Mouse (Mus musculus) G1E (cell line): Measurements from ENCODE around the gene Utf1. TPM values are rescaled to one million over a fixed set of nuclear protein-coding genes. Genes with fewer than 3 reads are reported as not detected.

Experiments used
- ATAC-seq: 2 replicates; pipeline ENCODE4 v1.8.0; 2016; ENCODE audit warnings: mild to moderate bottlenecking; ENCODE audit not compliant: insufficient number of reproducible peaks, poor library complexity, low FRiP score, severe bottlenecking; ENCODE audit errors: extremely low read depth
- DNase-seq: peaks from one replicate; pipeline ENCODE4 v3.0.0; 2012; ENCODE audit warnings: low spot score
- H3K27me3 ChIP-seq: 2 replicates; pipeline ENCODE4 v1.6.1; 2012; ENCODE audit warnings: mild to moderate bottlenecking, low read length, inconsistent platforms; ENCODE audit not compliant: insufficient read depth
- H3K36me3 ChIP-seq: replicated peaks from 2 replicates; pipeline ENCODE3; 2012; ENCODE audit warnings: mild to moderate bottlenecking, inconsistent platforms
- H3K4me1 ChIP-seq: 2 replicates; pipeline ENCODE4 v1.6.1; 2012; ENCODE audit warnings: low read depth, low read length, inconsistent platforms, mixed read lengths; ENCODE audit not compliant: insufficient read depth
- H3K4me3 ChIP-seq: 2 replicates; pipeline ENCODE4 v1.5.1; 2012; ENCODE audit warnings: low read depth, mild to moderate bottlenecking, inconsistent platforms, low read length, moderate library complexity, mixed read lengths
- H3K9me3 ChIP-seq: replicated peaks from 2 replicates; pipeline ENCODE4 v1.6.1; 2012; ENCODE audit warnings: inconsistent platforms
- CTCF ChIP-seq: IDR thresholded peaks from 2 replicates; pipeline ENCODE4 v1.5.1; 2012; ENCODE audit warnings: low read depth, low read length, inconsistent platforms, mixed read lengths
- GATA1 ChIP-seq: IDR thresholded peaks from 2 replicates; pipeline ENCODE4 v1.6.1; 2012; ENCODE audit warnings: borderline replicate concordance, low read length, inconsistent platforms, mixed read lengths
- GATA2 ChIP-seq: IDR thresholded peaks from 2 replicates; pipeline ENCODE4 v1.6.1; 2012; ENCODE audit warnings: low read depth, low read length, inconsistent platforms, borderline replicate concordance
- POLR2AphosphoS5 ChIP-seq: IDR thresholded peaks from 2 replicates; pipeline ENCODE4 v1.6.1; 2012; ENCODE audit warnings: low read depth, low read length, inconsistent platforms; ENCODE audit not compliant: insufficient replicate concordance
- TAL1 ChIP-seq: conservative IDR thresholded peaks from 2 replicates; pipeline ENCODE4 v1.6.1; 2012; ENCODE audit warnings: low read depth, low read length, inconsistent platforms, mixed read lengths
- polyA plus RNA-seq: library from polyadenylated mRNA; stranded (reverse); fragments of >175 nt; gene quantifications from 2 replicates; pipeline ENCODE4 v1.2.3, GENCODE M21; 2012
- total RNA-seq, 2 experiments: library from RNA; stranded (forward) in 1 of 2; stranded (reverse) in 1 of 2; fragments of 200-1000 nt in 1 of 2; fragments of >200 nt in 1 of 2; fragmentation: Nextera tagmentation in 1 of 2; gene quantifications; 2 replicates each; pipeline ENCODE4 v1.2.3; 2014 to 2017

Gene Utf1
- total and polyA plus RNA-seq, 3 experiments = not detected

DNA sequence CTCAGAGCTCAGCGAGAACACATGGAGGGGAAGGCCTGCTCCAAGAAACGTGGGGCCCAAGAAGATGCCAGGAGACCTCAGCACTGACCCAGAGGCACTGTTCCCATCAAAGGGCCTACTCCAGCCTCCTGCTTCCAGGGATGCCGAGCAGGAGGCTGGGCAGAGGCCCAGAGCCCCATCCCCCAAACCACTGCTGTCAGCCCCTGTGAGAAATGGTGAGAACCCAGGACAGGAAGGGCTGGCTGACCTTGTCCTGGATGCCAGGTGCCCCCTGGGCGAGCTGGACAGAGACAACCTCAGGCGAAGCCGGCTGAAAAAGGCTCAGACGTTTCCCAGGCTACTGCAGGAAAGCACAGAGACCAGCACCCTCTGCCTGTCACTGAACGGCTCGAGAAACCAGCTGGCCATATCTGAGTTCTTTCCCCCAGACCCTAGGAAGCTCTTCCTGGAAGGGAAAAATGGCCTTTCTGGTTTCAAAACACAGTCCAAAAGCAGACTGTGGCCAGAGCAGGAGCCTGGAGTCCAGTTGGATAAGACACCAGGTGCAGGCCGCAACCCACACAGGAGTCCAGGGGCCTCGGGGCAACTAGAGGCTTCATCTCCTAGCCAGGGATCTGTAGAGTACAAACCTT, 33.3 kb upstream of the Utf1 start:
- TF ChIP-seq CTCF = no peak
- TF ChIP-seq GATA2 = no peak
- no peak for TF ChIP-seq POLR2AphosphoS5
- no peak for TF ChIP-seq TAL1
- TF ChIP-seq GATA1 = no peak

DNA sequence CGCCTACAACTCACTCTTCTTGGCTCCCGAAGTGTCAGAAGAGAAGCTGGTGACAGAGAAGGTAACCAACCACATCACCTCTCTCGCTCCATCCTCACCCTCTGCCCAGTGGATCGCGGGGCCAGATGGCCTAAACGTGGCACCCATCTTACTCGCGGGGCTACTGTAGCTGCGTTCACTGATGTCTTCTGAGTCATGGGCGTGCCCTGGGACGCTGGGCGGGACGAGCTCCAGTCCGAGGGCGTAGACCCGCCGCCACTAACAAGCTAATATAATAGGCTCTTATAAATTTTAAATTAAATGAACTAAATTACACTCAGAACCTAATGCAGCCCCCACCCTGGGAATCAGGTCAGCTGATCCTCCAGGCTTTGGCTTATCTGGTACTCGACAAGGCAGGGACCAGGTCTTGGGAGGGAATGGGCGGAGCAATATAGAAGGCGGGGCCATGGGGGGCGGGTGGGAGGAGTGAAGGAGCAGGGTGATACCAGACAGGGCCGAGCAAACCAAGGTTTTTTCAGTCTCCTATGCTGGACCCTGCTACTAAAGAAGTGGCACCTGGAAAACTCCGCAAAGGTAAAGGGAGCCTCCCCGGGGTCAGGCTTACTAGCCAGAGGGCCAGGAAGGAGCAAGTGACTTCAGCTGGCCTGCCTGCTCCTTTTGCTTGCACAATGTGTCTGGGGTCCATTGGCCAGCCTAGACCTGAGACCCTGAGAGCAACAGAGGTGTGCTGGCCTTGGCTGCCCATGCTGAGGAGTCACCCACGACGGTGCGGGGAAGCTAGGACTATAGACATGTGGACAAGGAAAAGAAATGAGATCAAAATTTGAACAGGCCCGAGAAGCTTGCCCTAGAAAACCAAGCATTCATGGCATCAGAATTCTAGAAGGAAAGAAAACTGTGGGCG, 29.2 kb upstream of the Utf1 start:
- Histone ChIP-seq H3K4me3 (no peak overlapping the region), H3K4me1 (no peaks in the 10 kb centered on the region), H3K27me3 (peaks cover 6% of the 10 kb centered on the region; the same call in 1 of the 2 replicates), H3K36me3 (no peaks in the 10 kb centered on the region), H3K9me3 (peaks cover 26% of the 10 kb centered on the region)
- TF ChIP-seq GATA2 = no peak
- TF ChIP-seq CTCF = no peak
- no peak for TF ChIP-seq TAL1
- no peak for TF ChIP-seq POLR2AphosphoS5
- no peak for TF ChIP-seq GATA1
- ATAC-seq (no peak), DNase-seq (no peak)

More for the DNA sequence above, 33.3 kb upstream of the Utf1 start:
- DNase-seq = no peak
- H3K4me3 ChIP-seq = no peak overlapping the region
- no peaks in the 10 kb centered on the region for H3K36me3 ChIP-seq
- peaks cover 3% of the 10 kb centered on the region; the same call in 1 of the 2 replicates for H3K27me3 ChIP-seq
- ATAC-seq = no peak
- H3K4me1 ChIP-seq = no peaks in the 10 kb centered on the region
- H3K9me3 ChIP-seq = peaks cover 31% of the 10 kb centered on the region

DNA sequence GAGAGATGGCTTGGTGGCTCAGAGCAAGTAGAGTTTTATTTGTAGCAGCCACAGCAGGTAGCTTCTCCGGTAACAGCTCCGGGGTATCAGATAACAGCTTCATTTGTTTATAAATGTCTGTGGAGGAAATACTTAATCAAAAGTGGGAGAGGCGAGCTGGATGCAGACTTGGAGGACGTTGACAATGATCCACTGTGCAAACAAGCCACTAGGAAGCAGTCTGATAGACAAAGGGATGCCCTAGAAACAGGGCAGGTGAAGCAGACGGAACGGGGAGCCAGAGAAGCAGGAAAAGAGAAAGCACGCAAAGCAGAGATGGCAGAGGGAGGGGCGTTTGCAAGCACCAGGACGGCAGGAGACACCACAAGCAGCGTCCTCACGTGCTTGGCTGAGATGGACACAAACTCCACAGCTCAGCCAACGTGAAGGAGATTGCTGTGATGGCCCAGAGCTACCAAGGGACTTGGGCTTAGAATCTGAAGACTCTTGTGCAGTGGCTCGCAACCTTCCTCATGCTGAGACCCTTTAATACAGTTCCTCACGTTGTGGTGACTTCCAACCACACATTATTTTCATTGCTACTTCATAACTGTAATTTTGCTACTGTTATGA, 27.8 kb upstream of the Utf1 start:
- Histone ChIP-seq H3K9me3 (peaks cover 34% of the 10 kb centered on the region), H3K4me3 (no peak overlapping the region), H3K36me3 (no peaks in the 10 kb centered on the region), H3K27me3 (peaks cover 6% of the 10 kb centered on the region; the same call in 1 of the 2 replicates), H3K4me1 (no peaks in the 10 kb centered on the region)
- no peak for TF ChIP-seq CTCF
- TF ChIP-seq GATA1 = no peak
- no peak for TF ChIP-seq TAL1
- no peak for TF ChIP-seq GATA2
- ATAC-seq (no peak), DNase-seq (no peak)

DNA sequence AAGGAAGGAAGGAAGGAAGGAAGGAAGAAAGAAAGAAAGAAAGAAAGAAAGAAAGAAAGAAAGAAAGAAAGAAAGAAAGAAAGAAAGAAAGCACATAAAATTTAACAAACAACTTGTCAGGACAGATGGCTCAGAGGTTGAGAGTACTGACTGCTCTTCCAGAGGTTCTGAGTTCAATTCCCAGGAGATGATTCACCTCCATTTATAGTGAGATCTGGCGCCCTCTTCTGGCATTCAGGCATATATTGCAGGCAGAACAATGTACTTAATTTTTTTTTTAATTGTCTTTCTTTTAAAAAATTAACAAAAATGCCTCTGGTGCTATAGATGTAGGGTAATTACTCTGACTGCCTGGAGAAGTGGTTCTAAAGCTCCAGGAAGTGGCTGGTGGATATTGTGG, 27.2 kb upstream of the Utf1 start:
- Histone ChIP-seq H3K4me1 (no peaks in the 10 kb centered on the region), H3K36me3 (no peaks in the 10 kb centered on the region), H3K9me3 (peaks cover 40% of the 10 kb centered on the region), H3K4me3 (no peak overlapping the region), H3K27me3 (peaks cover 6% of the 10 kb centered on the region; the same call in 1 of the 2 replicates)
- no peak for ATAC-seq
- TF ChIP-seq TAL1 (no peak), CTCF (no peak), POLR2AphosphoS5 (no peak), GATA2 (no peak), GATA1 (no peak)
- DNase-seq = no peak

DNA sequence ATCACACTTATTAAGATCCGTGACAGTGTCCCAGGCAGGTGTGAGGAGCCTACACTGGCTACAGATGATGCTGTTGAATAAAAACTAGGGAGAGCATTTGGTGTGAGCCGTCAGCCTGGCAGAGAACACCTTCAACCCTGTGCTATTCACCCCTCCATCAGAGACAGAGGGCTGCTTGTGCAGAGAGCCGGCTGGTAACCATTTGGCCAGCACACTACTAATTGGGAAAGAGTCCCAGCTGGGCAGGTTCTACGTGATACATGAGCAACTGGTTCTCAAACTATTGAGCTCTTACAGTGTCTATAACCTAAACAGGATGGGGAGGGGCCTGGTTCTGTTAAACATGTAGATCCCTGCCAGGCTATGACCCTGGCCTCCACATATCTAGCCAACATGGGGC, 25.3 kb upstream of the Utf1 start:
- ATAC-seq = no peak
- TF ChIP-seq CTCF (no peak), GATA2 (no peak), TAL1 (no peak)
- Histone ChIP-seq H3K4me3 (no peak overlapping the region), H3K9me3 (peaks cover 39% of the 10 kb centered on the region), H3K4me1 (no peaks in the 10 kb centered on the region), H3K27me3 (peaks cover 6% of the 10 kb centered on the region; the same call in 1 of the 2 replicates), H3K36me3 (no peaks in the 10 kb centered on the region)
- no peak for DNase-seq

DNA sequence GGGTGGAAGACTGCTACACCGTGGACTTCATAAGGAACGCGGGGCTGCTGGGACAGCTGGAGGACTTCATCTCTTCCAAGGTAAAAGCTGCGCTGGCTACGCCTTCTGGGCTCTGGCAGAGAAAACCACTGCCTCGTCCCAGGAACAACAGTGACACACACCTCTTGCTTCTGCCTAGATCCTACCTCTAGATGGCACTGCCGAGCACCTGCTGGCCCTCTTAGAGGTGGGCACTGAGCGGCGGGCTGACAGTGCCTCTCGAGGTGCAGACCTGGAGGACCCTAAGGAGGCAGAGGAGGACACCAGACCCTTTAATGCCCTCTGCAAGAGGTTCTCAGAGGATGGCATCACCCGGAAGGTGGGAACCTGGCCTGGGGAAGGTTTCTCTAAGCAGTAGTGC, 12.9 kb upstream of the Utf1 start:
- Histone ChIP-seq H3K9me3 (peaks cover 23% of the 10 kb centered on the region), H3K4me1 (no peaks in the 10 kb centered on the region), H3K36me3 (no peaks in the 10 kb centered on the region), H3K4me3 (no peak overlapping the region), H3K27me3 (no peaks in the 10 kb centered on the region)
- DNase-seq (no peak), ATAC-seq (no peak)
- TF ChIP-seq TAL1 (no peak), CTCF (peak; percentile 35; the same call in 1 of the 2 replicates), GATA2 (no peak), POLR2AphosphoS5 (no peak), GATA1 (no peak)
